Mouse (Mus musculus): ENCODE results near the gene Stk33.

GRCm38 (mm10) chr7:109328772-109329171 is 110.1 kb downstream of the Stk33 start:
- TF ChIP-seq CTCF (IDR thresholded peaks at IDR 0.05; ENCODE audit: low read depth, low read length) (no peak), POLR2A (IDR thresholded peaks at IDR 0.05; ENCODE audit: borderline replicate concordance, low read depth, low read length) (no peak)
